22 mouse cellular contexts compared by ENCODE assay signal in genomic region chr1:181371226-181371625, GRCm38 (mm10). TPM values are rescaled to one million over a fixed set of nuclear protein-coding genes. Genes with fewer than 3 reads are reported as not detected.
DNase-seq lines count a peak whose midpoint lies in the region; ATAC-seq lines count a peak whose summit lies in the region.
"Had no signal": no experiment of that assay in that cellular context is flagged by ENCODE, and none has a peak within 500 bp of the region (broad histone marks: within the 10 kb centered on the region; RNA-seq: fewer than 3 reads in every experiment).

No protein-coding gene starts in this region.

- no peaks in the 10 kb centered on the region for H3K27me3 ChIP-seq in forebrain, embryonic 15.5 days
- H3K27me3 ChIP-seq in forebrain, embryonic 14.5 days (replicated peaks; ENCODE audit: control insufficient read depth, insufficient read depth, low read length): no peaks in the 10 kb centered on the region
- 0 out of 2 replicates have a peak, but pooled peaks cover 2% of the 10 kb centered on the region for H3K27me3 ChIP-seq in liver, embryonic 11.5 days (replicated peaks; ENCODE audit: control insufficient read depth, insufficient read depth, low read length)
- H3K27me3 ChIP-seq in liver, embryonic 12.5 days (replicated peaks): peaks cover 56% of the 10 kb centered on the region
- H3K27me3 ChIP-seq: embryonic facial prominence, embryonic 12.5 days; hindbrain, embryonic 12.5 days had no signal

- peaks cover 36% of the 10 kb centered on the region for H3K4me1 ChIP-seq in forebrain, embryonic 15.5 days
- peaks cover 15% of the 10 kb centered on the region; the same call in 1 of the 2 replicates for H3K4me1 ChIP-seq in forebrain, embryonic 14.5 days (ENCODE audit: control insufficient read depth, insufficient read depth, low read length)
- peaks cover 28% of the 10 kb centered on the region for H3K4me1 ChIP-seq in liver, embryonic 11.5 days (replicated peaks; ENCODE audit: control insufficient read depth, insufficient read depth, low read length)
- peaks cover 82% of the 10 kb centered on the region for H3K4me1 ChIP-seq in liver, embryonic 12.5 days
- H3K4me1 ChIP-seq: hindbrain, embryonic 12.5 days had no signal

- no peak overlapping the region for H3K4me3 ChIP-seq in forebrain, embryonic 15.5 days
- no peak overlapping the region for H3K4me3 ChIP-seq in forebrain, embryonic 14.5 days (ENCODE audit: low read depth, low read length)
- H3K4me3 ChIP-seq in liver, embryonic 11.5 days (ENCODE audit: low read depth, low read length): no peak overlapping the region
- no peak overlapping the region for H3K4me3 ChIP-seq in liver, embryonic 12.5 days
- H3K4me3 ChIP-seq: embryonic facial prominence, embryonic 12.5 days; forebrain, embryonic 12.5 days; heart, embryonic 13.5 days; hindbrain, embryonic 12.5 days had no signal

- no peak for ATAC-seq in forebrain, embryonic 15.5 days (replicated peaks)
- no peak for ATAC-seq in forebrain, embryonic 14.5 days
- ATAC-seq in liver, embryonic 11.5 days (replicated peaks; ENCODE audit: low FRiP score): no peak
- no peak for ATAC-seq in liver, embryonic 12.5 days
- ATAC-seq: hindbrain, embryonic 16.5 days; inflammation-experienced regulatory T-cells, adult 6 months had no signal

- H3K27ac ChIP-seq in forebrain, embryonic 15.5 days (replicated peaks): peak overlapping the region; percentile 71
- no peak overlapping the region; the same call in 1 of the 2 replicates for H3K27ac ChIP-seq in forebrain, embryonic 14.5 days (ENCODE audit: low read depth, low read length)
- peak overlapping the region; percentile 42; the same call in 1 of the 2 replicates for H3K27ac ChIP-seq in liver, embryonic 11.5 days (ENCODE audit: low read depth, low read length)
- no peak overlapping the region for H3K27ac ChIP-seq in liver, embryonic 12.5 days
- H3K27ac ChIP-seq: embryonic facial prominence, embryonic 12.5 days; forebrain, embryonic 12.5 days; heart, embryonic 13.5 days; hindbrain, embryonic 12.5 days had no signal

- no peak overlapping the region for H3K9ac ChIP-seq in forebrain, embryonic 15.5 days (replicated peaks)
- no peak overlapping the region for H3K9ac ChIP-seq in forebrain, embryonic 14.5 days (ENCODE audit: low read length)
- no peak overlapping the region for H3K9ac ChIP-seq in liver, embryonic 11.5 days (ENCODE audit: low read depth, low read length)
- H3K9ac ChIP-seq in liver, embryonic 12.5 days: no peak overlapping the region
- H3K9ac ChIP-seq: embryonic facial prominence, embryonic 12.5 days; forebrain, embryonic 12.5 days; heart, embryonic 13.5 days; hindbrain, embryonic 12.5 days had no signal

- DNase-seq in forebrain, embryonic 14.5 days (ENCODE audit: low spot score): no peak
- DNase-seq in liver, embryonic 11.5 days (ENCODE audit: low spot score): no peak
- peak; percentile 49 for DNase-seq in NIH3T3 (ENCODE audit: low read depth)
- DNase-seq in right cerebral cortex, postnatal 10 days (ENCODE audit: low spot score in 2 of 2): no peak
- DNase-seq in adrenal gland, adult 18-20 months (ENCODE audit: low spot score in 2 of 2): no peak
- DNase-seq: adrenal gland, postnatal 14 days; cerebellum, adult 2 months; cerebellum, postnatal 10 days; embryo, embryonic 11 days; gastrocnemius, postnatal 36 days; heart, adult 11 months; heart, postnatal 36 days had no signal

- whole genome bisulfite sequencing in forebrain, embryonic 15.5 days: 86% methylated on average over 4 of the region's 4 CpGs
- 89% methylated on average over 4 of the region's 4 CpGs for WGBS in forebrain, embryonic 14.5 days
- 38% methylated on average over 4 of the region's 4 CpGs for WGBS in liver, embryonic 11.5 days
- WGBS in liver, embryonic 12.5 days (ENCODE audit: insufficient replicate concordance): 22% methylated on average over 4 of the region's 4 CpGs

- H3K36me3 ChIP-seq in forebrain, embryonic 15.5 days: no peaks in the 10 kb centered on the region
- H3K36me3 ChIP-seq in forebrain, embryonic 14.5 days (ENCODE audit: control insufficient read depth, insufficient read depth, low read length): no peaks in the 10 kb centered on the region
- no peaks in the 10 kb centered on the region for H3K36me3 ChIP-seq in liver, embryonic 11.5 days (ENCODE audit: control insufficient read depth, insufficient read depth, low read length)
- H3K36me3 ChIP-seq in liver, embryonic 12.5 days: no peaks in the 10 kb centered on the region
- H3K36me3 ChIP-seq: embryonic facial prominence, embryonic 12.5 days; forebrain, embryonic 12.5 days; heart, embryonic 13.5 days; hindbrain, embryonic 12.5 days had no signal

- H3K9me3 ChIP-seq in forebrain, embryonic 15.5 days: no peaks in the 10 kb centered on the region
- H3K9me3 ChIP-seq in forebrain, embryonic 14.5 days (replicated peaks; ENCODE audit: control insufficient read depth, low read length): no peaks in the 10 kb centered on the region
- H3K9me3 ChIP-seq in liver, embryonic 11.5 days (ENCODE audit: control insufficient read depth, low read length): no peaks in the 10 kb centered on the region
- H3K9me3 ChIP-seq in liver, embryonic 12.5 days (replicated peaks): no peaks in the 10 kb centered on the region
- H3K9me3 ChIP-seq: embryonic facial prominence, embryonic 12.5 days; forebrain, embryonic 12.5 days; heart, embryonic 13.5 days; hindbrain, embryonic 12.5 days had no signal

- no peak overlapping the region for H3K4me2 ChIP-seq in forebrain, embryonic 15.5 days (replicated peaks)
- H3K4me2 ChIP-seq in forebrain, embryonic 14.5 days (ENCODE audit: low read length): no peak overlapping the region
- H3K4me2 ChIP-seq in liver, embryonic 11.5 days: no peak overlapping the region
- no peak overlapping the region for H3K4me2 ChIP-seq in liver, embryonic 12.5 days
- H3K4me2 ChIP-seq: embryonic facial prominence, embryonic 12.5 days; forebrain, embryonic 12.5 days; heart, embryonic 13.5 days; hindbrain, embryonic 12.5 days had no signal

RNA-seq across cellular contexts. Expression of gene Cnih3, which starts 18.8 kb away (rescaled TPM):
- 39.4 and 42.7 TPM in 2 replicates for polyA plus RNA-seq in forebrain, embryonic 15.5 days (2015; fragmentation: Nextera tagmentation; extraction: Ambion mirVana)
- polyA plus RNA-seq in forebrain, embryonic 14.5 days (2014; fragmentation: Nextera tagmentation; extraction: Ambion mirVana): 17.0 and 27.9 TPM in 2 replicates
- 0.12 TPM in 1 of 2 replicates, not detected in the other for polyA plus RNA-seq in liver, embryonic 11.5 days (2014; fragmentation: Nextera tagmentation; extraction: Ambion mirVana)
- 0.05 TPM in 2 replicates for polyA plus RNA-seq in liver, embryonic 12.5 days (2016; fragmentation: Nextera tagmentation; extraction: Ambion mirVana)
- not detected for total RNA-seq in adrenal gland, adult 18-20 months (2021)
- total RNA-seq: adrenal gland, postnatal 14 days; gastrocnemius, adult 8-10 months; gastrocnemius, postnatal 36 days; heart, postnatal 36 days had no signal
- polyA plus RNA-seq: heart, postnatal 0 days; inflammation-experienced regulatory T-cells, adult 6 months had no signal

Comparison
In these comparisons a context has a peak if more than half of its experiments do, and no peak if none do; other contexts are left out.
1. H3K27ac ChIP-seq: peak in forebrain, embryonic 15.5 days (single experiment) and liver, embryonic 11.5 days (single experiment); none in forebrain, embryonic 14.5 days (single experiment) and liver, embryonic 12.5 days (single experiment).
2. RNA of gene Cnih3, which starts 18.8 kb away (polyA plus RNA-seq): 39.4 to 42.7 TPM in forebrain, embryonic 15.5 days and 17.0 to 27.9 TPM in forebrain, embryonic 14.5 days; 0.12 TPM in liver, embryonic 11.5 days and 0.05 TPM in liver, embryonic 12.5 days; every median in the first group is over 10 times any median in the second.